Mouse (Mus musculus) lung, postnatal 0 days (tissue): ENCODE results near the gene Dhx30.

ENCODE experiments used
- CTCF ChIP-seq: IDR thresholded peaks from 2 replicates; pipeline ENCODE4 v1.5.1; 2016; ENCODE audit warnings: antibody characterized with exemption, mild to moderate bottlenecking
- EP300 ChIP-seq: IDR thresholded peaks from 2 replicates; pipeline ENCODE4 v1.6.1; 2016; ENCODE audit warnings: antibody characterized with exemption, mild to moderate bottlenecking, control low read depth

- TF ChIP-seq CTCF (no peak), EP300 (no peak)
Observed at GRCm38 (mm10) chr9:110131525-110132197, 14.0 kb upstream of the Dhx30 start.
